Mouse (Mus musculus) adrenal gland, postnatal 14 days (tissue): ENCODE measurements around the gene Csnk1g2. TPM values are rescaled to one million over a fixed set of nuclear protein-coding genes. Genes with fewer than 3 reads are reported as not detected.
"Not testable (repeated sequence)": the region's sequence is repeated elsewhere in the genome, so short reads cannot be mapped to it uniquely, and the experiment has no call there.

Experiments
- DNase-seq: peaks from one replicate; pipeline ENCODE4 v3.0.0; 2021; ENCODE audit warnings: mixed read lengths
- total RNA-seq: library from RNA; stranded (reverse); gene quantifications from 2 replicates; pipeline ENCODE4 v1.2.3, GENCODE M21; 2021

Csnk1g2 gene
- total RNA-seq, 1 experiment from 2014 or later, result 105 TPM

- peak; percentile 83 for DNase-seq
Measured at GRCm38 (mm10) chr10:80623457-80624191, 986 bp downstream of the Csnk1g2 start.

- DNase-seq, result no peak
Measured at GRCm38 (mm10) chr10:80625764-80626163, 3.1 kb downstream of the Csnk1g2 start.

GRCm38 (mm10) chr10:80627685-80628084 lies 5.0 kb downstream of the Csnk1g2 start:
- DNase-seq, result peak; percentile 65

GRCm38 (mm10) chr10:80628925-80629324 lies 6.3 kb downstream of the Csnk1g2 start:
- no peak for DNase-seq

GRCm38 (mm10) chr10:80635345-80635744 lies 12.7 kb downstream of the Csnk1g2 start:
- DNase-seq, result no peak

GRCm38 (mm10) chr10:80646936-80647335 lies 24.3 kb downstream of the Csnk1g2 start:
- DNase-seq, result no peak

GRCm38 (mm10) chr10:80649910-80650309 lies 27.3 kb downstream of the Csnk1g2 start:
- DNase-seq, result not testable (repeated sequence)

- no peak for DNase-seq
Measured at GRCm38 (mm10) chr10:80650392-80650791, 27.8 kb downstream of the Csnk1g2 start.

- DNase-seq, result no peak
Measured at GRCm38 (mm10) chr10:80653156-80653720, 30.6 kb downstream of the Csnk1g2 start.

- DNase-seq, result no peak
Measured at GRCm38 (mm10) chr10:80654866-80655265, 32.2 kb downstream of the Csnk1g2 start.

- no peak for DNase-seq
Measured at GRCm38 (mm10) chr10:80655406-80656129, 32.9 kb downstream of the Csnk1g2 start.

- DNase-seq, result peak; percentile 99
Measured at GRCm38 (mm10) chr10:80656130-80656862, 33.7 kb downstream of the Csnk1g2 start.

- DNase-seq, result no peak
Measured at GRCm38 (mm10) chr10:80656863-80657623, 34.4 kb downstream of the Csnk1g2 start, which contains the start of gene Btbd2. TSS of gene Btbd2 (minus strand) at chr10:80657071.

- DNase-seq, result no peak
Measured at GRCm38 (mm10) chr10:80658194-80658840, 35.7 kb downstream of the Csnk1g2 start.

- no peak for DNase-seq
Measured at GRCm38 (mm10) chr10:80658841-80659202, 36.2 kb downstream of the Csnk1g2 start.

- DNase-seq, result peak; percentile 85
Measured at GRCm38 (mm10) chr10:80659213-80659612, 36.6 kb downstream of the Csnk1g2 start.

GRCm38 (mm10) chr10:80661149-80661548 lies 38.5 kb downstream of the Csnk1g2 start:
- peak; percentile 81 for DNase-seq

- no peak for DNase-seq
Measured at GRCm38 (mm10) chr10:80663485-80664196, 41.0 kb downstream of the Csnk1g2 start.

- DNase-seq, result peak; percentile 93
Measured at GRCm38 (mm10) chr10:80664197-80665015, 41.8 kb downstream of the Csnk1g2 start.

GRCm38 (mm10) chr10:80665016-80665380 lies 42.4 kb downstream of the Csnk1g2 start:
- peak; percentile 89 for DNase-seq
